Mouse (Mus musculus) neural tube, embryonic 11.5 days (tissue): Measurements from ENCODE around the gene Cxcl10. TPM values are rescaled to one million over a fixed set of nuclear protein-coding genes. Genes with fewer than 3 reads are reported as not detected.

ENCODE experiments used
- ATAC-seq: fragments of 200-750 bp; cut with Nextera tagmentation; 2 replicates; pipeline ENCODE4 v1.8.0; 2017; ENCODE audit warnings: moderate number of reproducible peaks, mild to moderate bottlenecking, moderate TSS enrichment, moderate library complexity; ENCODE audit not compliant: insufficient read depth, low FRiP score, low TSS enrichment
- DNase-seq: peaks from one replicate; pipeline ENCODE4 v3.0.0-alpha.2; 2015; ENCODE audit warnings: low spot score
- H3K27ac ChIP-seq: fragments of 300-500 bp; sonication (generic); 2 replicates; pipeline ENCODE4 v1.5.1; 2014; ENCODE audit warnings: low read depth, mild to moderate bottlenecking, low read length
- H3K27me3 ChIP-seq: fragments of 300-500 bp; sonication (generic); 2 replicates; pipeline ENCODE4 v1.6.1; 2014; ENCODE audit warnings: mild to moderate bottlenecking, low read length, mixed read lengths; ENCODE audit not compliant: control insufficient read depth, insufficient read depth
- H3K36me3 ChIP-seq: fragments of 300-500 bp; sonication (generic); 2 replicates; pipeline ENCODE4 v1.6.1; 2014; ENCODE audit warnings: mild to moderate bottlenecking, low read length, moderate library complexity, mixed read lengths; ENCODE audit not compliant: control insufficient read depth, insufficient read depth
- H3K4me1 ChIP-seq: fragments of 300-500 bp; sonication (generic); 2 replicates; pipeline ENCODE4 v1.6.1; 2014; ENCODE audit warnings: low read length, mixed read lengths; ENCODE audit not compliant: control insufficient read depth, insufficient read depth
- H3K4me2 ChIP-seq: fragments of 300-500 bp; sonication (generic); 2 replicates; pipeline ENCODE4 v1.6.1; 2014; ENCODE audit warnings: low read depth, mild to moderate bottlenecking, moderate library complexity
- H3K4me3 ChIP-seq: fragments of 300-500 bp; sonication (generic); 2 replicates; pipeline ENCODE4 v1.5.1; 2014; ENCODE audit warnings: low read depth, low read length
- H3K9ac ChIP-seq: fragments of 300-500 bp; sonication (generic); 2 replicates; pipeline ENCODE4 v1.6.1; 2014; ENCODE audit warnings: mild to moderate bottlenecking, low read length
- H3K9me3 ChIP-seq: fragments of 300-500 bp; sonication (generic); 2 replicates; pipeline ENCODE4 v1.6.1; 2016; ENCODE audit warnings: low read length; ENCODE audit not compliant: control insufficient read depth
- WGBS: fragments of 180-500 bp; shearing (Covaris S2); extraction: QIAGEN DNeasy Blood & Tissue Kit; methylation state at CpG from one replicate; pipeline ENCODE4 v1.1.7; 2014; 5-methylcytosine and 5-hydroxymethylcytosine counted together
- polyA plus RNA-seq: library from polyadenylated mRNA; unstranded; fragments of >200 nt; fragmentation: Nextera tagmentation; extraction: Ambion mirVana; gene quantifications from 2 replicates; pipeline ENCODE4 v1.2.1, GENCODE M21; 2014

Cxcl10 gene
- polyA plus RNA-seq, 1 experiment from 2014 or later: not detected

DNA sequence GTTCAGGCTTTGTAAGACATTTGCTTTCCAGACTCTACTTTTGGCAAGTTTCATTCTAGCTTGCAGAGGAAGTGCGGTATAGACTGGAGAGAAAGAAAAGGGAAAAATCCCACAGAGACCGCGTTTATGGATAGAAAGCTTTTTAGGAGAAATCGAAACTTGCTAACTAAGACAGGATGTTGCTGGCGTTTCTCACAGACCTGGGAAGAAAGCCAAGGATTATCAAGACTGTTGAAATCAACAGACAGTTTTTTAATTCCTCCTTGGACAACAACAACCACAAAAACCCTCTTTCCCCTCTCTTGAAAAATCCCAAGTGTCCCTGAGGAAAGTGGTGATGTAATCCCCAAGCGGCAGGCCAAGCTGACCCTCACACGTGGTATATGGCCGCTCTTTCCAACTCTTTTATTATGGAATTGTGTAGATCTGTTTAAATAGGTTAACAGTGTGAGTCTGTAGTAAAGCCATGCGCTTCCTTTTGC, 16.3 kb downstream of the Cxcl10 start:
- WGBS: 75% methylated on average over 9 of the region's 9 CpGs

GRCm38 (mm10) chr5:92331635-92332338, 16.9 kb downstream of the Cxcl10 start, which contains the start of gene Art3:
Gene Art3, plus strand, starts transcription at chr5:92331827.
- no peaks in the 10 kb centered on the region for H3K4me1 ChIP-seq
- WGBS: 96% methylated on average over 17 of the region's 17 CpGs
- H3K27ac ChIP-seq: no peak within 1 kb of the TSS
- ATAC-seq (no peak), DNase-seq (no peak)
- no peaks in the 10 kb centered on the region for H3K36me3 ChIP-seq
- no peak within 1 kb of the TSS for H3K9ac ChIP-seq
- no peaks in the 10 kb centered on the region for H3K27me3 ChIP-seq
- H3K4me2 ChIP-seq: no peak within 1 kb of the TSS
- no peaks in the 10 kb centered on the region for H3K9me3 ChIP-seq
- H3K4me3 ChIP-seq: no peak within 1 kb of the TSS

More for the DNA sequence above, 16.3 kb downstream of the Cxcl10 start:
- no peaks in the 10 kb centered on the region for H3K9me3 ChIP-seq
- no peak overlapping the region for H3K4me3 ChIP-seq
- DNase-seq (no peak), ATAC-seq (no peak)
- H3K27me3 ChIP-seq: no peaks in the 10 kb centered on the region
- no peaks in the 10 kb centered on the region for H3K4me1 ChIP-seq
- no peak overlapping the region for H3K27ac ChIP-seq
- H3K4me2 ChIP-seq: no peak overlapping the region
- no peak overlapping the region for H3K9ac ChIP-seq
- H3K36me3 ChIP-seq: no peaks in the 10 kb centered on the region

- Histone ChIP-seq H3K9me3 (no peaks in the 10 kb centered on the region), H3K9ac (no peak overlapping the region), H3K4me3 (no peak overlapping the region), H3K36me3 (no peaks in the 10 kb centered on the region), H3K4me1 (no peaks in the 10 kb centered on the region), H3K27ac (no peak overlapping the region), H3K27me3 (no peaks in the 10 kb centered on the region), H3K4me2 (no peak overlapping the region)
- ATAC-seq (no peak), DNase-seq (no peak)
- WGBS: 90% methylated on average over 12 of the region's 12 CpGs
Measured at GRCm38 (mm10) chr5:92331122-92331521, 17.6 kb downstream of the Cxcl10 start.

GRCm38 (mm10) chr5:92327929-92328328, 20.8 kb downstream of the Cxcl10 start, which contains the start of gene Cxcl9:
Gene Cxcl9, minus strand, starts transcription at chr5:92328079.
- Histone ChIP-seq H3K9me3 (no peaks in the 10 kb centered on the region), H3K4me1 (no peaks in the 10 kb centered on the region), H3K27ac (no peak within 1 kb of the TSS), H3K36me3 (no peaks in the 10 kb centered on the region), H3K4me3 (no peak within 1 kb of the TSS), H3K4me2 (no peak within 1 kb of the TSS), H3K9ac (no peak within 1 kb of the TSS), H3K27me3 (no peaks in the 10 kb centered on the region)
- WGBS: 89% methylated on average over 7 of the region's 7 CpGs
- DNase-seq (no peak), ATAC-seq (no peak)

DNA sequence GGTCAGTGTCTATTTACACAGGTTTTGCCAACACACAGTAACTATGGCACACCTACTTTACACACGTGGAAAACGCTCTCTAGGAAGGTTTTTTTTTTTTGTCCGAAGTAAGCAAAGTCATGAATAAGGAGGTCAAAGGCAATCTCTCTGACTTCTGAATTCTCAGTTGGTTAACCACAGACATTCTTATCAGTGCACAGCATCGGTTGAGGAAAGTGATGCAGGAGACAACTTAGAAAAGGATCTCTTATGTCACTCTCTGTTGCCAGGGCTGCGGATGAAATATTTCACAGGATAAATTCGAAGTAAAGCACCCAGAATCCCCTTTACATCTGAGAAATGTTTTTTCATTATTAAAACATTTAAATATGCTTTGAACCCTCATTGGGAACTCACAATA, 21.3 kb downstream of the Cxcl10 start:
- ATAC-seq (no peak), DNase-seq (no peak)
- H3K9ac ChIP-seq: no peak overlapping the region
- H3K4me3 ChIP-seq: no peak overlapping the region
- no peak overlapping the region for H3K27ac ChIP-seq
- H3K9me3 ChIP-seq: no peaks in the 10 kb centered on the region
- no peaks in the 10 kb centered on the region for H3K4me1 ChIP-seq
- no peaks in the 10 kb centered on the region for H3K27me3 ChIP-seq
- H3K36me3 ChIP-seq: no peaks in the 10 kb centered on the region
- WGBS: 89% methylated on average over 6 of the region's 6 CpGs
- no peak overlapping the region for H3K4me2 ChIP-seq

- no peaks in the 10 kb centered on the region for H3K27me3 ChIP-seq
- WGBS: 81% methylated on average over 5 of the region's 5 CpGs
- ATAC-seq (no peak), DNase-seq (no peak)
- no peak overlapping the region for H3K9ac ChIP-seq
- no peaks in the 10 kb centered on the region for H3K4me1 ChIP-seq
- H3K4me3 ChIP-seq: no peak overlapping the region
- H3K4me2 ChIP-seq: no peak overlapping the region
- H3K9me3 ChIP-seq: no peaks in the 10 kb centered on the region
- H3K27ac ChIP-seq: no peak overlapping the region
- no peaks in the 10 kb centered on the region for H3K36me3 ChIP-seq
Measured at GRCm38 (mm10) chr5:92323264-92323663, 25.4 kb downstream of the Cxcl10 start.

DNA sequence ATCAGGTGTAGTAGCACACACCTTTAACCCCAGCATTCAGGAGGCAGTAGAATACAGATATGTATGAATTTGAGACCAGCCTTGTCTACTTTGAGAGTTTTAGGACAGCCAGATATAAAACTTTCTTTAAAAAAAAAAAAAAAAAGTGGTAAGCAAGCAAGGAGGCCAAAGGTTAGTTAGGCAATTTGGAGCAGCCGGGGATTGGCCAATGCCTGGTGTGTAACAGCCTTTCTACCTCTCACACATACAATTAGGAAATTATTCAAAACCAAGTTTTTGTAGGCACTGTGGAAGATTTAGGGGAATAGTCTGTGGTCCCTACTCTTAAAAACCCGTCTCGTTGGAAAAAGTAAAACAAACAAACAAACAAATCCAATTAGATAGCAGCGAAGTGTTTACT, 26.1 kb downstream of the Cxcl10 start:
- no peaks in the 10 kb centered on the region for H3K4me1 ChIP-seq
- no peaks in the 10 kb centered on the region for H3K36me3 ChIP-seq
- H3K4me3 ChIP-seq: no peak overlapping the region
- ATAC-seq (no peak), DNase-seq (no peak)
- no peaks in the 10 kb centered on the region for H3K9me3 ChIP-seq
- H3K27me3 ChIP-seq: no peaks in the 10 kb centered on the region
- H3K4me2 ChIP-seq: no peak overlapping the region
- no peak overlapping the region for H3K27ac ChIP-seq
- H3K9ac ChIP-seq: no peak overlapping the region
- WGBS: 87% methylated on average over 4 of the region's 4 CpGs

- Histone ChIP-seq H3K36me3 (no peaks in the 10 kb centered on the region), H3K4me3 (no peak overlapping the region), H3K27me3 (no peaks in the 10 kb centered on the region), H3K9ac (no peak overlapping the region), H3K4me1 (no peaks in the 10 kb centered on the region), H3K27ac (no peak overlapping the region), H3K9me3 (no peaks in the 10 kb centered on the region), H3K4me2 (no peak overlapping the region)
- no peak for DNase-seq
- WGBS: 75% methylated on average over 8 of the region's 8 CpGs
- ATAC-seq: no peak
Measured at GRCm38 (mm10) chr5:92321631-92322400, 26.9 kb downstream of the Cxcl10 start.
